Comparison of ENCODE assay signal across 26 mouse cellular contexts in the genomic region with DNA sequence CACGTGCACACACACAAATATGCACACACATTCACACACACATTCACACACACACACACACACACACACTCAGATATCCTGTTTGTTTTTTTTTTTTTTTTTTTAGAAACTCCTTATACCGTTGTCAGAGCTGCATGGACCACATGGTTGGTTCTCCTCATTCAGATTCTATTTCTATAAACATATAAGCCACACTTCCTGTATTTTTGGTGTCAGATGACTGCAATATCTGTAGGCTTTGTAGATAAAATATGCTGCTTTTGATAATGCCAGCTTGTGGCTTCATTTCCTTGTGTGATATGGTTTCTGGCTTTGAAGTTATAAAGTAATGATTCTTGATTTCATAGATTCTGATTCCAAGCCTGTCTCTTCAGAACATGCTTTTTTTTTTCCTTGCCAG.
DNase-seq lines count a peak whose midpoint lies in the region; ATAC-seq and TF ChIP-seq lines count a peak whose summit lies in the region.
"Had no signal": no experiment of that assay in that cellular context is flagged by ENCODE, and none has a peak within 500 bp of the region (broad histone marks: within the 10 kb centered on the region; RNA-seq: fewer than 3 reads in every experiment).

No protein-coding gene starts in this region.

- H3K27me3 ChIP-seq in forebrain, embryonic 10.5 days (ENCODE audit: poor library complexity, severe bottlenecking), result no peaks in the 10 kb centered on the region
- H3K27me3 ChIP-seq in hindbrain, embryonic 16.5 days (replicated peaks; ENCODE audit: control insufficient read depth, insufficient read depth, low read length), result no peaks in the 10 kb centered on the region
- H3K27me3 ChIP-seq: CH12.LX; embryonic facial prominence, embryonic 12.5 days; embryonic facial prominence, embryonic 15.5 days; forebrain, embryonic 12.5 days; hindbrain, embryonic 13.5 days; Patski had no signal

- DNase-seq in naive thymus-derived CD4-positive, alpha-beta T cell, adult 2 months (ENCODE audit: low read depth), result peak; percentile 6
- DNase-seq in forebrain, embryonic 10.5 days (ENCODE audit: extremely low spot score, low spot score), result no peak
- no peak for DNase-seq in adrenal gland, postnatal 25 days
- DNase-seq: adrenal gland, adult 2 months; adrenal gland, postnatal 14 days; cerebellum, adult 18-20 months; cerebellum, adult 9-10 months; cerebellum, postnatal 14 days; gastrocnemius, postnatal 10 days; gastrocnemius, postnatal 36 days; heart, adult 11 months had no signal

- H3K9me3 ChIP-seq in forebrain, embryonic 10.5 days, result no peaks in the 10 kb centered on the region
- no peaks in the 10 kb centered on the region for H3K9me3 ChIP-seq in hindbrain, embryonic 16.5 days (ENCODE audit: control insufficient read depth, low read length)
- H3K9me3 ChIP-seq: embryonic facial prominence, embryonic 12.5 days; embryonic facial prominence, embryonic 15.5 days; forebrain, embryonic 12.5 days; hindbrain, embryonic 13.5 days had no signal

- H3K27ac ChIP-seq in bone marrow macrophage, adult 2 months (ENCODE audit: insufficient read depth, low read depth, low read length), result peak overlapping the region; percentile 60
- H3K27ac ChIP-seq in macrophage, result peak overlapping the region; percentile 8; the same call in 1 of the 2 replicates
- H3K27ac ChIP-seq in forebrain, embryonic 10.5 days, result no peak overlapping the region
- no peak overlapping the region for H3K27ac ChIP-seq in hindbrain, embryonic 16.5 days (ENCODE audit: low read depth, low read length)
- H3K27ac ChIP-seq: embryonic facial prominence, embryonic 12.5 days; embryonic facial prominence, embryonic 15.5 days; forebrain, embryonic 12.5 days; hindbrain, embryonic 13.5 days; hindbrain, postnatal 0 days had no signal

- TF ChIP-seq CTCF in bone marrow macrophage, adult 2 months (IDR thresholded peaks at IDR 0.05; ENCODE audit: low read depth, low read length), result no peak

- WGBS in macrophage (ENCODE audit: missing documents), result 33% methylated on average over 2 of the region's 2 CpGs
- 91% methylated on average over 2 of the region's 2 CpGs for WGBS in forebrain, embryonic 10.5 days
- 91% methylated on average over 2 of the region's 2 CpGs for WGBS in hindbrain, embryonic 16.5 days

- H3K4me3 ChIP-seq in bone marrow macrophage, adult 2 months (ENCODE audit: insufficient read depth, low read length), result no peak overlapping the region
- no peak overlapping the region for H3K4me3 ChIP-seq in macrophage (ENCODE audit: inconsistent target)
- H3K4me3 ChIP-seq in forebrain, embryonic 10.5 days, result no peak overlapping the region
- no peak overlapping the region for H3K4me3 ChIP-seq in hindbrain, embryonic 16.5 days (ENCODE audit: low read length)
- H3K4me3 ChIP-seq: embryonic facial prominence, embryonic 12.5 days; embryonic facial prominence, embryonic 15.5 days; forebrain, embryonic 12.5 days; hindbrain, embryonic 13.5 days had no signal

- no peak for TF ChIP-seq POLR2A in bone marrow macrophage, adult 2 months (IDR thresholded peaks at IDR 0.05; ENCODE audit: borderline replicate concordance, low read depth, low read length)

- H3K9ac ChIP-seq in hindbrain, embryonic 16.5 days (ENCODE audit: low read depth, low read length), result no peak overlapping the region
- H3K9ac ChIP-seq: embryonic facial prominence, embryonic 15.5 days; forebrain, embryonic 12.5 days; hindbrain, embryonic 13.5 days had no signal

- H3K4me1 ChIP-seq in bone marrow macrophage, adult 2 months (ENCODE audit: control insufficient read depth, insufficient read depth, low read length), result peaks cover 19% of the 10 kb centered on the region
- no peaks in the 10 kb centered on the region for H3K4me1 ChIP-seq in forebrain, embryonic 10.5 days
- H3K4me1 ChIP-seq in hindbrain, embryonic 16.5 days (ENCODE audit: control insufficient read depth, insufficient read depth, low read depth, low read length), result no peaks in the 10 kb centered on the region
- H3K4me1 ChIP-seq: forebrain, embryonic 12.5 days; hindbrain, embryonic 13.5 days had no signal

- ATAC-seq in hindbrain, embryonic 16.5 days, result no peak
- ATAC-seq: forebrain, embryonic 16.5 days; hindbrain, postnatal 0 days; inflammation-experienced regulatory T-cells, adult 6 months; intestine, embryonic 16.5 days; Patski had no signal

- no peaks in the 10 kb centered on the region for H3K79me2 ChIP-seq in macrophage (ENCODE audit: inconsistent target)

- H3K36me3 ChIP-seq in macrophage (ENCODE audit: inconsistent target), result no peaks in the 10 kb centered on the region
- H3K36me3 ChIP-seq in forebrain, embryonic 10.5 days (replicated peaks), result no peaks in the 10 kb centered on the region
- no peaks in the 10 kb centered on the region for H3K36me3 ChIP-seq in hindbrain, embryonic 16.5 days (ENCODE audit: control insufficient read depth, insufficient read depth, low read length)
- H3K36me3 ChIP-seq: embryonic facial prominence, embryonic 12.5 days; embryonic facial prominence, embryonic 15.5 days; forebrain, embryonic 12.5 days; G1E; hindbrain, embryonic 13.5 days had no signal

- no peak overlapping the region for H3K4me2 ChIP-seq in hindbrain, embryonic 16.5 days (ENCODE audit: low read length)
- H3K4me2 ChIP-seq: embryonic facial prominence, embryonic 12.5 days; embryonic facial prominence, embryonic 15.5 days; forebrain, embryonic 12.5 days; heart, embryonic 11.5 days; hindbrain, embryonic 13.5 days had no signal

Comparison
In these comparisons a context has a peak if more than half of its experiments do, and no peak if none do; other contexts are left out.
1. H3K27ac ChIP-seq: peak in bone marrow macrophage, adult 2 months (single experiment) and macrophage (single experiment); none in forebrain, embryonic 10.5 days (single experiment) and hindbrain, embryonic 16.5 days (single experiment).